Mouse (Mus musculus) lung, postnatal 36 days (tissue): ENCODE data around the gene Rere.
"Not testable (repeated sequence)": the region's sequence is repeated elsewhere in the genome, so short reads cannot be mapped to it uniquely, and the experiment has no call there.

Source experiments
- DNase-seq: peaks from one replicate; pipeline ENCODE4 v3.0.0; 2022; ENCODE audit warnings: mixed read lengths

Gene Rere

GRCm38 (mm10) chr4:150520069-150520468 is 238.6 kb downstream of the Rere start:
- no peak for DNase-seq

GRCm38 (mm10) chr4:150522425-150522824 is 241.0 kb downstream of the Rere start:
- DNase-seq = no peak

GRCm38 (mm10) chr4:150523351-150523750 is 241.9 kb downstream of the Rere start:
- DNase-seq = no peak

DNA sequence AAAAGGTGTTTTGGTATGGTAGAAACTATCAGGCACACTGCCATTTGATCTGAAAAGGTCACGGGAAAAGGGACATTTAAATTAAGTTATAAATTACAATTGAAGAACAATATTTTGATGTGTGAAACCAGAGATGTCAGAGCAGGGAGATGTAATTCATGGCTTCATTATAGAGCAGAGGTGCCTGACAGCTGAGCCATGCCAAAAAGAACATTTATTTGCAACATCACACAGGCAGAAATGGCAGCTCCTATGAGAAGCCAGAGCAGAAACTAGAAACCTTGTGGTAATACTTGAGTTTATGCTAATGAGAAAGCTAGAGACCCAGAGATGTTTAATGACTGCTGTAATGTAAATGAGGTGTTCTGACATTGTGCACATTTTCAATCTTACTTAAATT is 244.8 kb downstream of the Rere start:
- no peak for DNase-seq

DNA sequence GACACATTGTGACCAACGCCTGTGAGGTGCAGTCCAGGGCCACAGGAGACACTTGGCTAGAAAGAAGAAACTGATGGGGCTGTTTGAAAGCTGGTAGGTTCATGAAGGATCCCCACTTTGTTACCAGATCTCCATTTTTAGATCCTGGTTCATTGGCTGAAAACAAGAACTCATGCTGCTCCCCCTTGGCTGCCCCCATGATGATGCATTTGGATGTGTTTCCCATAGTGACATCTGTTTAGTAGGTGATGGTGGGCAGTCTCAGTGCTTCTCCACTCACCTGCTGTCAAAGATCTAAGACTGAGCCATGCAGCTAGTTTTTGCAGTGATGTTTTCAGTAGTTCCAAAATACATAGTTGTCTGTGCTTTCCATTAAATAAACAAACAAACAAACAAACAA is 247.0 kb downstream of the Rere start:
- no peak for DNase-seq

- DNase-seq = no peak
Measured at GRCm38 (mm10) chr4:150528846-150529245, 247.4 kb downstream of the Rere start.

DNA sequence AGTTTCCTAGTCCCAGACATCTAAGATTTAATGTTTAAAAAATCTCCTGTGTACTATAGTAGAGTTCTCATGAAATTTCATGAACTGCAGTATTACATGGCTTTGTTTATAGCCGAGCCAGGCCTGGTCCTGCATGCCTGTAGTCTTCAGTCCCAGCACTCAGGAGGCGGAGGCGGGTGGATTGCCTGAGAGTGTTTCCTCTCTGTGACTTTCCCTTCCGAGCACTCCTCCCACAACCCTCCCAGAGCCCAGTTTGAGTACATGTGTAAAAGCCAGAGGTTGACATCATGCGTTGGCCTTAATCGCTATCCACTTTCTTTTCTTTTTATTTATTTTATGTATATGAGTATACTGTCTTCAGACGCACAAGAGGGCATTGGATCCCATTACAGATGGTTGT is 250.4 kb downstream of the Rere start:
- DNase-seq = no peak

GRCm38 (mm10) chr4:150536821-150537510 is 255.5 kb downstream of the Rere start:
- peak; percentile 40 for DNase-seq

GRCm38 (mm10) chr4:150539846-150540245 is 258.4 kb downstream of the Rere start:
- DNase-seq = no peak

DNA sequence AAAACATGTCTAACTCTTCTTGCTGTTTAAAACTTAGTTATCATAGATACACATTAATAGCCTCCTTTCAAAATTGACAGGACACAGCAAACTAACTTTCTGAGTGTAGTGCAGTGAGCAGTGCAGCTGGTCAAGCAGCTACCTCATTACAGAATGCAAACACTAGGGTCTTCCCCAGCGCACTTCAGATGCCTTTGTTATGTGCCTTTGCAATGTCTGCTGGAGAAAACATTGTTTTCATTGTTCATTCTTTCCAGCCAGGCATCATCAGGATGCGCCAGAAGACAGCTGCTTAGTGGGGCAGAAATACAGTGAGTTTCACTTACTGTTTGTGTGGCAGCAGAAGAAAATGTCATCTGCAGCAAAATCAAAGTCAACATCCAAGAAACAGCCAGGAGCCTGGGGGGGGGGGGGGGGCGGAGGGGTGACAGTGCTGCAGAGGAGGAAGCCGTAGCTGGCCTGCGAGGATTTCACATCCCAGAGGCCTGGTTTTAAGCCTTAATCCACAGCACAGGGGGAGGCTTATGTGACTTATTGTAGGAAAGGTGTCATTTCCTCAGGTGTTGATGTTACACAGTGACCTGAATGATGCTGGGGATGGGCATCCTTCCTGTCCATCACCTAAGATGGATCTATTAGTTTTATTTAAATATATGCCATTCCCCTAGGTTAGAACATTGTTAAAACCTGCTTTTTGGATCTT is 259.1 kb downstream of the Rere start:
- DNase-seq = no peak

- DNase-seq = peak; percentile 14
Measured at GRCm38 (mm10) chr4:150544231-150544630, 262.8 kb downstream of the Rere start.

DNA sequence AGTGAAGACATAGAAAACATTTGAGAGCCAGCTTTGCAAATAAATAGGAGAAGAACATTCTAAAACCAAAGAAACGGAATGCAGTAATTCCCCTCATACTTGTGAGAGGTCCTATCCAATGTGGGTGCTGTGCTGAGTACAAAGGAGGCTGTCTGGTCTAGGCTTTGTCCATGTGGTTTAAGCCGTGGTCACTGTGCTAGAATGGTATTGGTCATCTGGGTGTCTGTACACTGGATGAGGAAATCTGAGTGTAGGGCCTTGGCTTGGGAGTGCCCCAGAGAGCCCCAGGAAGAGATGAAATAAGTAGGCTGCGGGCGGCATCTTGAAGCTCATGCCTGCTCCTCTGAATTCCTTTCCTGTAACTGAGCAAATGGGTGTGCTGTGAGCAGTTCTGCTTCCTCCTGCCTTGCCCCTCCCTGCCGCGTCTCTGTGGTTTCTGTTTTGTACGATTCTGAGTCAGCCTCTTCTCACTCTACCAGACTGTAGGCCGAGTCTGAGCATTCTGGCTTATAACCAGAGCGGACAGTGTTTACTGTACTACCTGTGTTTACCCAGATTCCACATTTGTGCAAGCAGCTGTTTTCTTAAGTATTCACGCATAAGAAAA is 263.3 kb downstream of the Rere start:
- DNase-seq = peak; percentile 91

DNA sequence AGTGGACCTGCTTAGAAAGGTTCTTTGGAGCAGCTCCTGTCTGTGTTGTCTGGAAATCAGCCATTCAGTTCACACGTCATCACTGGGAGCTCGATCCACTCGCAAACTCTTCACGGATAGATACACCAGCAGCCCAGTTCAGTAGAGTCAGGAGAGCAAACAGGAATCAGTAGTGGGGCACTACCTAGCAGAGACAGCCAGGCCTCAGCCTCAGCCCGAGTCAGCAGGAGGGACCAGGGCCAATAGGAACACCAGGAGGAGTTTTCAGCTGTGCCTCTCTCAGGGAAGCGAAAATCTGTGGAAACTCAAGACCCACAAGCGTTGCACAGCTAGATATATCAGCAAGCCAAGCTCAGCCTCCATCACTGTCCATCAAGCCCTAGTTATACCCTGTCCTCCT is 264.3 kb downstream of the Rere start:
- peak; percentile 11 for DNase-seq

- DNase-seq = peak; percentile 80
Measured at GRCm38 (mm10) chr4:150546296-150546695, 264.9 kb downstream of the Rere start.

DNA sequence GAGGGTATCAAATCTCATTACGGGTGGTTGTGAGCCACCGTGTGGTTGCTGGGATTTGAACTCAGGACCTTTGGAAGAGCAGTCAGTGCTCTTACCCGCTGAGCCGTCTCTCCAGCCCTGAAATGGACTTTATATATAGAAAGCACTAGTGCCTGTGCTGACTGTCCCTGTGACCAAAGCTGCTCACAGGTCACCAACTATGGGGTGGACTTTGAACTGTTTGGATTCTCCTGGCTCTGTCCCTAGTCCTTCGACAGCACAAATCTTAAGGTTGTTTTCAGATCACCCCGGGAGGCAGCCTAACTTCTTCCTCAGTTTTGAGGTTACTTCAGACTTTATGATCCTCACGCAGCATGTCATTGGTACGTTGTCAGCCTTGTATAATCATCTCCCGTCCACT is 267.9 kb downstream of the Rere start:
- no peak for DNase-seq

DNA sequence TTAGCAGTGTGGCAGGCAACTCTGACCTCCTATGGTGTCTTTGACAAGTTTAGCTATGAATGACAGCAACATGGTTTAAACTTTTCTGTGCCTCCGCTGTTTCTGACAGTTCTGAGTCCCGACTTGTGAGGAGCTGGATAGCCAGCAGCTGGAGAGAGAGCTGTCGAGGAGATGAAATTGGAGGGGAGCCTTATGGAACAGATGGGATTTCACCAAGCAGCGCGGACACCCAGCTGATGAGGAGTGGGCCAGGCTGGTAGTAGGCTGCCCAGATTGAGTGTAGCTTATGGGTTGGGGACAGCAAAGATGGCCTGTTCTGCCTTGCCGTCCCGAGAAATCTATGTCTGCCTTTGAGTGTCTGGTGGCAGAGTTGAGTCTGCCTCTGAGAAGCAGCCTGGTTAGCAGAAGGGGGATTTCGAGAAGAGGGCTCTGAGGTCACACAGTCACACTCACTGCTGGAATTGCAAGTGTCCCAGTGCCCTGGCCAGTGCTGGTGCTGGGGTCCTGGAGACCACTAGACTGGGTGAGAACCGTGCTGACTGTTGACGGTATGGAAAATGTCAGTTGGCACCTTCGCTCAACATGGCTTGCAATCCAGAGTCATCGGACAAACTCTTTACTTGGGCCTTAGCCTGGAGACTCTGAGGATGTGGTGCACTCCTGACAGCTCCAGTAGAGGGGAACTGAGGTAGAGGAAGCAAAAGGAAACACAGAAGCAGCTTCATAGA is 268.7 kb downstream of the Rere start:
- DNase-seq = peak; percentile 10

DNA sequence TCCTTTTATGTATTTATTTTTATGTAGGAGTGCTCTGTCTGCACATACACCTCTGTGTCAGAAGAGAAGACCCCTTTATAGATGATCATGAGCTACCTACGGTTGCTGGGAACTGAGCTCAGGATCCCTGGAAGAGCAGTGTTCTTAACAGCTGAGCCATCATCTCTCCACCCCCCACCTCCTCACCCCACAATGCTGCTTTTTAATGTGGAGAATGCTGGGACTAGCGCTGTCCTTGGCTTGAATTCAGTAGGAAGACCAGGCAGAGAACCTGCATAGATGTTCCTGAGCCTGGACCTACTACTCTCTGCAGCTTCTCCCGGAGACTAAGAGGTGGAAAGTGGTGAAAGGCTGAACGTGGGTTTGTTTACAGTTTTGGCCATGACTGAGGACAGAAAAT is 269.9 kb downstream of the Rere start:
- DNase-seq = no peak

DNA sequence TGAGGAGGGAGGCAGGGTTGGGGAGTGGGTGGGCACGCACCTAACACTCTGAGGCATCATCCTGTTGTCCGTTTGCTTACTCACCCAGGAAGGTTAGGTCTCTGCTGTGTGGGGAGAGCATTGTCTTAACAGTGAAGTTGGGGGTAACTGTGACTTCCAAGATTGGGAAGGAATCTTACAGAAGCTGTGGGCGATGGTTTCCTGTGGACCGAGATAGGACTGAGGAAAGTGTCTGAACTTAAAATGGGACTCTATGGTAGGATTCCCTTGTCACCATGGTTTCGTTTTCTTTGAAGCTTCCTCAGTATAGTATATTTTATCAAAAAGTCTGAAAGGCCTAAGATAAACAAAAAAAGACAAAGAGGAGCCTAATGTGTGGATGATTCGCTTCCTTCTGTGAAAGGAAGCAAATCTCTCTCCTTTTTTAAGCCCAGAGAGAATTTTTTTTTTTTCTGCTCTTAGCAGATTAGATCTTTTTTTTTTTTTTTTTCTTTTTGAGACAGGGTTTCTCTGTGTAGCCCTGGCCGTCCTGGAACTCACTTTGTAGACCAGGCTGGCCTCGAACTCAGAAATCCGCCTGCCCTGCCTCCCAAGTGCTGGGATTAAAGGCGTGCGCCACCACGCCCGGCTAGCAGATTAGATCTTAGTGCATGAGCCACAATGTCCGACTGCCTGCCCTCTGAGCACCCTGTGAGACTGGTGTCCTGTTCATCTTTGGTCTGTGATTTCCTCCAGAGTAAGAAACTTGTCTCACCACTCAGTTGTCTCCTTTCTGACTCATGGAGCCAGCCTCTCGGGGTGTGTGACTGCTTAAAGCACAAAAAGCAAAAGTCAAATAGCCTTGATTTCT is 271.5 kb downstream of the Rere start:
- no peak for DNase-seq

GRCm38 (mm10) chr4:150555783-150556182 is 274.3 kb downstream of the Rere start:
- no peak for DNase-seq

- peak; percentile 88 for DNase-seq
Measured at GRCm38 (mm10) chr4:150556382-150557221, 275.2 kb downstream of the Rere start.

- not testable (repeated sequence) for DNase-seq
Measured at GRCm38 (mm10) chr4:150557289-150557688, 275.8 kb downstream of the Rere start.

DNA sequence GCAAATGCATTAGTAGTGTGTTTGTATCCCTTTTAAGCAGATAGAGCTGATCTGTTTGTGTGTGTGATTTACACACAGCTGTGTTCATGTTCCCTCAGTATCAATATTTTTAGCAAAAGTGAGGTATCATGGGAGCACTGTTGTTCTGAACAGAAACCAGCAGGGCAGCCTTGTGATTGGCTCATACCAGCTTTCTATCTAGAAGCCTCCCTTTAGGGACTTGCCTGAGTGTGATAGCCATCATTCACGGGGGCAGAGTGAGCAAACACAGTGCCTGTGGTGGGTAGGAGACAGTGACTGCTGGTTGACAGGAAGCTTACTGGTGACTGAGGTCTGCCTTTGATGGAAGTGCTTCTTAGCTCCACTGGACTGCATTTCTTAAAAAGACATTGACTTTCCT is 276.5 kb downstream of the Rere start:
- DNase-seq = peak; percentile 27
